Mouse (Mus musculus) thymus, postnatal 14 days (tissue): ENCODE measurements at regions not wholly inside any gene's neighbourhood (a gene's known extent, or its start where the extent isn't known, plus 50 kb on each side); places are given as distances from the start of the nearest gene placed in this dataset.

Experiments
- DNase-seq: peaks from one replicate; pipeline ENCODE4 v3.0.0; 2021

- DNase-seq = no peak
Observed at GRCm38 (mm10) chr16:76438093-76438883, 64.7 kb upstream of the Nrip1 start.

- no peak for DNase-seq
Observed at GRCm38 (mm10) chr16:76436290-76436689, 62.7 kb upstream of the Nrip1 start.

GRCm38 (mm10) chr16:76433076-76433825 lies 59.6 kb upstream of the Nrip1 start:
- DNase-seq = no peak

- DNase-seq = no peak
Observed at GRCm38 (mm10) chr16:76432304-76432703, 58.7 kb upstream of the Nrip1 start.

GRCm38 (mm10) chr16:76429156-76429555 lies 55.5 kb upstream of the Nrip1 start:
- DNase-seq = no peak

GRCm38 (mm10) chr16:76423964-76424363 lies 50.3 kb upstream of the Nrip1 start:
- no peak for DNase-seq
